Mouse (Mus musculus) embryonic facial prominence, embryonic 12.5 days (tissue): ENCODE data around the gene Fbrsl1. TPM values are rescaled to one million over a fixed set of nuclear protein-coding genes. Genes with fewer than 3 reads are reported as not detected.

ENCODE experiments used
- ATAC-seq: fragments of 200-750 bp; cut with Nextera tagmentation; 2 replicates; pipeline ENCODE4 v1.8.0; 2017; ENCODE audit not compliant: insufficient number of reproducible peaks, insufficient read depth, low FRiP score, low TSS enrichment
- H3K27ac ChIP-seq: fragments of 300-500 bp; sonication (generic); 2 replicates; pipeline ENCODE4 v1.5.1; 2016; ENCODE audit warnings: mild to moderate bottlenecking
- H3K27me3 ChIP-seq: fragments of 300-500 bp; sonication (generic); 2 replicates; pipeline ENCODE4 v1.6.1; 2016; ENCODE audit warnings: mild to moderate bottlenecking, moderate library complexity
- H3K36me3 ChIP-seq: fragments of 300-500 bp; sonication (generic); 2 replicates; pipeline ENCODE4 v1.6.1; 2016; ENCODE audit warnings: mild to moderate bottlenecking
- H3K4me1 ChIP-seq: fragments of 300-500 bp; sonication (generic); 2 replicates; pipeline ENCODE4 v1.6.1; 2016
- H3K4me2 ChIP-seq: fragments of 300-500 bp; sonication (generic); replicated peaks from 2 replicates; pipeline ENCODE4 v1.6.1; 2016; ENCODE audit warnings: mild to moderate bottlenecking, moderate library complexity
- H3K4me3 ChIP-seq: fragments of 300-500 bp; sonication (generic); 2 replicates; pipeline ENCODE4 v1.5.1; 2016; ENCODE audit warnings: mild to moderate bottlenecking
- H3K9ac ChIP-seq: fragments of 300-500 bp; sonication (generic); 2 replicates; pipeline ENCODE4 v1.6.1; 2016; ENCODE audit warnings: mild to moderate bottlenecking, moderate library complexity
- H3K9me3 ChIP-seq: fragments of 300-500 bp; sonication (generic); 2 replicates; pipeline ENCODE4 v1.6.1; 2016; ENCODE audit warnings: mild to moderate bottlenecking, moderate library complexity
- WGBS: fragments of 180-500 bp; shearing (Covaris S2); methylation state at CpG from one replicate; pipeline ENCODE4 v1.1.7; 2016; 5-methylcytosine and 5-hydroxymethylcytosine counted together
- polyA plus RNA-seq: library from polyadenylated mRNA; unstranded; fragments of >200 nt; fragmentation: Nextera tagmentation; extraction: Ambion mirVana; gene quantifications from 2 replicates; pipeline ENCODE4 v1.2.1, GENCODE M21; 2016

Fbrsl1 gene
- polyA plus RNA-seq, 1 experiment from 2014 or later = 25.4 TPM

DNA sequence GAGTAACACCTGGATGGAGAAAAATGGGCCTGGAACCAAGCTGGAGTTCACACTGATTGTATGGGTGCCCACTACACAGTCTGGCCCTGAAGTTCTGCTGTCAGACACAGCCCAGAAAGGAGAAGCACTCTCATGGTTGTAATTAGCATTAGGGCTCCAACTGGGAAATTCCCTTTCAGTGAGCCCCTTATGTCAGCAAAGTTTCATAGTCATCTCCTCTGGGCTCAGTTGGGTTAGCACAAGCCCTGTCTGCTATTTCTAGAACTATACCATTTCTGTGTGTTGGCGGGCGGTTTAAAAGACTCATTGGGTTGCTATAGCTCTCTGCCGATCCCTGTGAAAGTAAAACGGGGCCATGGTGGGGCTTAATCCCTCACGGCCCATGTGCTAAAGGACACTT is 24.1 kb downstream of the Fbrsl1 start:
- H3K9ac ChIP-seq = no peak overlapping the region
- H3K4me3 ChIP-seq = no peak overlapping the region

DNA sequence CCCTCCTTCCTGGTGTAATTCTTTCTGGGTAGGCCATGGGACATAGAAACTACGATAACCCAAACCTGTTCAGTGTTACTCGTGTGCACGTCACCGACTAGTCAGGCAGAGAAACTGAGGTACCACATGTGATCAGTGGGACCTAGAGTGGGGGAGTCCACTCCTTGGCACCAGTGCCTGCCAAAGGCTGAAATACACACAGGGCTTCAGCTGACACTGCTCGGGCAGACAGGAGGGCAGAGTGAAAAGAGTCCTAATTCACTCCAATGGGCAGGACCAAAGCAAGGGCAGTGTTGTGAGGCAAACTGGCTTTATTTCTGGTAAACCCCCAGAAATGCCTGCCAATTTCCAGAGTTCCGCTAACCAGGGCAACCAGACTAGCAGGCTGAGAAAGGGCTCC is 26.9 kb downstream of the Fbrsl1 start:
- Histone ChIP-seq H3K4me3 (no peak overlapping the region), H3K36me3 (no peaks in the 10 kb centered on the region), H3K27ac (no peak overlapping the region), H3K4me1 (peaks cover 9% of the 10 kb centered on the region; the same call in 1 of the 2 replicates), H3K4me2 (no peak overlapping the region), H3K9me3 (no peaks in the 10 kb centered on the region), H3K9ac (no peak overlapping the region), H3K27me3 (no peaks in the 10 kb centered on the region)
- ATAC-seq = no peak
- WGBS = 91% methylated on average over 6 of the region's 6 CpGs

More for the DNA sequence above, 24.1 kb downstream of the Fbrsl1 start:
- H3K4me1 ChIP-seq = no peaks in the 10 kb centered on the region
- no peak overlapping the region for H3K4me2 ChIP-seq
- no peak overlapping the region for H3K27ac ChIP-seq
- 91% methylated on average over 5 of the region's 5 CpGs for WGBS
- H3K36me3 ChIP-seq = no peaks in the 10 kb centered on the region
- no peaks in the 10 kb centered on the region for H3K27me3 ChIP-seq
- no peaks in the 10 kb centered on the region for H3K9me3 ChIP-seq
- ATAC-seq = no peak

DNA sequence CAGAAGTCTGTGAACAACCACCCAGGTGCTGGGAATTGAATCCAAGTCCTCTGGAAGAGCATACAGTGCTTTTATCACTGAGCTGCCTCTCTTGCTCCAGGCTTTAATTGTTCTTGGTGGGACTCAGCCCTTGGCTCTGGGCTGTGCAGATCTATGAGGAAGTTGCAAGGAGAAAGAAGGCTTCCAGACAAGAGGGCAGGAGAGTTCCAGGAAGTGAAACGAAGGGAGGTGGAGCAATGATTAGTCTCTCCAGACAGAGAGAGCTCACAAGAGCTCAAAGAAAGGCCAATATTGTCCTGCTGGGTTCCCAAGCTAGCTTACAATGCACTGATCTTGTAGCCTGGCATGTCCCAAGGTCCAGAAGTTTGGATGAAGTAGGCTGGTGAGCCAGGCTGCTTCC is 27.4 kb downstream of the Fbrsl1 start:
- no peak overlapping the region for H3K27ac ChIP-seq
- H3K27me3 ChIP-seq = no peaks in the 10 kb centered on the region
- WGBS = 50% methylated on average over 1 of the region's 1 CpGs
- no peak overlapping the region for H3K4me3 ChIP-seq
- no peak overlapping the region for H3K4me2 ChIP-seq
- H3K9ac ChIP-seq = no peak overlapping the region
- H3K4me1 ChIP-seq = peaks cover 9% of the 10 kb centered on the region; the same call in 1 of the 2 replicates
- ATAC-seq = no peak
- H3K36me3 ChIP-seq = 0 out of 2 replicates have a peak, but pooled peaks cover 1% of the 10 kb centered on the region
- no peaks in the 10 kb centered on the region for H3K9me3 ChIP-seq

DNA sequence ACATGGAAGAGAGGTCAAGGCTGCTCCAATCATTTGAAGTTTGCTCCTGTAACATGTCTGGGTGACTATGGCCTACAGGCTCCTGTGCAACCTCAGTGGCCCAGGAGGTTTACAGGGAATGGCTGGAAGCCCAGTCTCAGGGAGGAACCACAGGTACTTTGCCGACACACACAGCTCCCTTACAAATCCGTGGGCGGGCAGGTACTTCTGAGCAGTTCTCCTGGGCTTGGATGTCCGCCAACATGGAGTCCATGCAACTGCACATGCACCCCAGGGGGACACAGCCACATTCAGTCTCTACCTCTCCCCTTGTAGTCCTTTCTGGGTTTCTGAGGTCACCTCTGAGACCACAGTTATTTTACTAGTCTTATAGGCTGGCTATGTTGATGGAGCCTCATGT is 28.1 kb downstream of the Fbrsl1 start:
- no peaks in the 10 kb centered on the region for H3K9me3 ChIP-seq

DNA sequence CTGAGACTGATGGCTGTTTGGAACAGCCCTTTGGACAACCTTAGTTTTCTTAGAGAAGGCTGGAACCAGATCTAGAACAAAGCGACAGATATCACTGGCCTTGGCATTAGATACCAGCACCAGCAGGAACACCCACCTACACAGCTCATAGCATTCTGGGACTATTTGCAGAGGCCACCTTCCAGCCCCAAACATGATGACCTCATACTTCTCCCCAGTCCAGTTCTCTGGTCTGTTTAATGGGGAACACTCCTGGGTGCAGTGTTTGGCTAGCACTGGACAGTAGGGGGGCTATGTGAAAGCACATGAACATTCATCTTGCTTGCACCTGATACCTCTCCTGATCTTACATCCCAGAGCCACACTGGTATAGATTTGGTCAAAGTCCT is 29.8 kb downstream of the Fbrsl1 start:
- Histone ChIP-seq H3K27ac (no peak overlapping the region), H3K27me3 (no peaks in the 10 kb centered on the region), H3K4me3 (no peak overlapping the region), H3K4me2 (no peak overlapping the region), H3K9me3 (no peaks in the 10 kb centered on the region), H3K9ac (no peak overlapping the region), H3K36me3 (peaks cover 6% of the 10 kb centered on the region; the same call in 1 of the 2 replicates), H3K4me1 (peaks cover 9% of the 10 kb centered on the region; the same call in 1 of the 2 replicates)
- WGBS = 97% methylated on average over 1 of the region's 1 CpGs
- ATAC-seq = no peak

More for the DNA sequence above, 28.1 kb downstream of the Fbrsl1 start:
- Histone ChIP-seq H3K27ac (no peak overlapping the region), H3K4me3 (no peak overlapping the region), H3K27me3 (no peaks in the 10 kb centered on the region), H3K4me2 (no peak overlapping the region), H3K4me1 (peaks cover 9% of the 10 kb centered on the region; the same call in 1 of the 2 replicates), H3K36me3 (peaks cover 6% of the 10 kb centered on the region; the same call in 1 of the 2 replicates), H3K9ac (no peak overlapping the region)
- ATAC-seq = no peak
- WGBS = 93% methylated on average over 4 of the region's 4 CpGs

DNA sequence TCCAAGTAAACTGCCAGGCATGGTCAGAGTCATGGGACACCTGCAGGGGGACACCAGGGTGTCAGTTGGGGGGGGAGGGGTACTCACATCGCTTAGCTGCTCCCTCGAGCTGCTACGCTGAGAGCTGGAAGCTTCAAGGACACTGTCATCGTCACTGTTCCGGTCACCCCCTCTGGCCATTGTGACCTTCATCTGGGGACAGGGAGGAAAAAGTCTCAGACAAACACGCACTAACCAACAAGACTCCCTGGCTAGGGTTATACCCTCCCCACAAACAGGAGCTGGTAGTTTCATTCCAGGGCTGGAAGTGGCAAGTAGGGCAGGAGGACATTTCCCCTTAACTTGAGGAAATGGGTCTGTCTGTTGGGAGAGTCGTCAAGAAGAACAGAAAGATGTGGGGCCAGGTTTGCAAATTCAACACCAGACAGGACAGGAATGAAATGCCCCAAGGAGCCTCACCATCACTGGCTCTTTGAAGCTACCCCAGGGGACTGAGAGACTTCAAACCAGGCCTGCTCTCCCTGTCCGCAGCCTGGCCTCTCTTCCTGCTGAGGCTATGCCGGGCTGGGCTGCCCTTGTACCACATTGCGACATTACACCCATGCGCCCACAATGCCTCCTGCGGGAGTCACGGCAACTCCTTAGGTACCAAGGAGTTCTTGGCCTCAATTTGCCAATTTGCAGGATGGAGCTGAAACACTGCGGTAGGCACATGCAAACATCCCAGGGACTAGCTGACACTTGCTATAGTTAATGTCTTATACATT is 30.4 kb downstream of the Fbrsl1 start:
- H3K4me1 ChIP-seq = peaks cover 9% of the 10 kb centered on the region; the same call in 1 of the 2 replicates
- H3K4me3 ChIP-seq = no peak overlapping the region
- H3K27ac ChIP-seq = no peak overlapping the region
- WGBS = 49% methylated on average over 14 of the region's 14 CpGs
- H3K4me2 ChIP-seq = no peak overlapping the region
- H3K9me3 ChIP-seq = no peaks in the 10 kb centered on the region
- H3K27me3 ChIP-seq = no peaks in the 10 kb centered on the region
- ATAC-seq = no peak
- H3K9ac ChIP-seq = no peak overlapping the region
- H3K36me3 ChIP-seq = peaks cover 6% of the 10 kb centered on the region; the same call in 1 of the 2 replicates

DNA sequence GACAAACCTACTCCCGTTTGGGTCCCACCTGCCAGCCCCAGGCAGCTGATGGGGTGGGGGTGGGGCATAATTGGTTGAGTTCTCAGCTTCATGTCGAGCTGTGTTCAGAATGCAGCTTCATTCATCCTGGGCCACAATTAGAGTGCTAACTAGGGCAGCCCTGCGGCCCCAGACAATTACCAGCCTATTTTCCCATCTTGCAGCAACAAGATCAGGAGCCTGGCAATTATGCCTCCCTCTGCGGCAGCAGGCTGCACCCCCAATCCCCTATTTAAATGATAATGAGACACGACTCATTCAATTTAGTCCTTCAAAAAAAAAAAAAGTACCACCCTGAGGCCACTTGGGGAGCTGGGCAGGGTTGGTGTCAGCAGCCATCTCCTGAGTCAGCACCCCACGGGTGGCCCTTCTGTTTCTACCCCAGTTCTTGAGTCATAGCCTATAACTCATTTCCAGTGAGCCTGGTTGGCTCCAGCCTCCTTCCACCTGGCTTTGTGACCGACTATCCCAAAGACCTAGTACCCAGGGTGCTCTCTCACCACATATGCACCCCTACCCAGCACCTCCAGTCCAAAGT is 31.4 kb downstream of the Fbrsl1 start:
- peaks cover 9% of the 10 kb centered on the region; the same call in 1 of the 2 replicates for H3K4me1 ChIP-seq
- H3K4me2 ChIP-seq = no peak overlapping the region
- H3K27me3 ChIP-seq = no peaks in the 10 kb centered on the region
- 18% methylated on average over 7 of the region's 7 CpGs for WGBS
- H3K27ac ChIP-seq = peak overlapping the region; percentile 54; the same call in 1 of the 2 replicates
- H3K9me3 ChIP-seq = no peaks in the 10 kb centered on the region
- no peak overlapping the region for H3K9ac ChIP-seq
- no peak overlapping the region for H3K4me3 ChIP-seq
- ATAC-seq = no peak
- peaks cover 6% of the 10 kb centered on the region; the same call in 1 of the 2 replicates for H3K36me3 ChIP-seq

DNA sequence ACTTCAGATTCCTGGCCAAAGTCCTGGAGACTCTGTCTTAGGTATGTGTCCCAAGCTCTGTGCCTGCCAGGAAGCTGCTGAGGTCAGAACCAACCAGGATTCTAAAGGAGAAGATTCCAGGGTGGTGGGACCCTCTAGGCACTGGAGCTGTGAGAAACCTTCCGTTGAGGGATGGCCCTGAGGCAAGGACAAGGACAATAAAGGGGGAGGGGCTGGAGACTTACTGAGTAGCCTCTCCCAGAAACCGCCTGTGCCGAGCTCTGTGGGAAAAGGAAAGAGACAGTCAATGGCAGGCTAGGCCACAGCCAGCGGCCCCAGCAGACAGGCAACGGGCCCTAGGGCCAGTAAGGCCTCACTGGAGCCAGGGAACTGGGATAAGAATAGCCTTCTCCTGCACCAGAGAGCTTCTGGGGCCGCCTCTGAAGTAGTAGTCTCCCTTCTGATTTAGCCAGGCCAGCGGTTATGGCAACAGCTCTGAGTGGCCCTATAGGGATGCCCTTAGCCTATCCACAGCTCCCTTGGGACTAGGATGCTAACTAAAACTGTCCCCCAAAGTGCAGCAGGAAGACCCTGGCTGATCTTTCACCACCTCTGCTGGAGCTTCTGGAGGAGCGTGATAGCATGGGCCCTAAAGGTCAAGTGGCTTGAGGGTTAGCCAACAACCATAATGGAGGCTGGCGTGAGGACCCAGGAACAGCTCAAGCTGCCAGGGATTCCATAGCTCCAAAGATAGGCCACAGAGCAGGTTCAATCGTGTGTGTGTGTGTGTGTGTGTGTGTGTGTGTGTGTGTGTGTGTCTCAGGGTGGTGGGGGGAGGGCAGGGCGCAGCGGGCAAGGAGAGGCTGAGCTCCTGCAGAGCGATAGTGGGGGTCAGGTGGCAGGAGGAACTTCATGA is 32.2 kb downstream of the Fbrsl1 start:
- Histone ChIP-seq H3K9ac (no peak overlapping the region), H3K27me3 (no peaks in the 10 kb centered on the region), H3K9me3 (no peaks in the 10 kb centered on the region), H3K4me1 (peaks cover 9% of the 10 kb centered on the region; the same call in 1 of the 2 replicates), H3K4me3 (no peak overlapping the region), H3K27ac (peak overlapping the region; percentile 54; the same call in 1 of the 2 replicates), H3K4me2 (no peak overlapping the region), H3K36me3 (peaks cover 6% of the 10 kb centered on the region; the same call in 1 of the 2 replicates)
- ATAC-seq = no peak
- WGBS = 37% methylated on average over 13 of the region's 13 CpGs

DNA sequence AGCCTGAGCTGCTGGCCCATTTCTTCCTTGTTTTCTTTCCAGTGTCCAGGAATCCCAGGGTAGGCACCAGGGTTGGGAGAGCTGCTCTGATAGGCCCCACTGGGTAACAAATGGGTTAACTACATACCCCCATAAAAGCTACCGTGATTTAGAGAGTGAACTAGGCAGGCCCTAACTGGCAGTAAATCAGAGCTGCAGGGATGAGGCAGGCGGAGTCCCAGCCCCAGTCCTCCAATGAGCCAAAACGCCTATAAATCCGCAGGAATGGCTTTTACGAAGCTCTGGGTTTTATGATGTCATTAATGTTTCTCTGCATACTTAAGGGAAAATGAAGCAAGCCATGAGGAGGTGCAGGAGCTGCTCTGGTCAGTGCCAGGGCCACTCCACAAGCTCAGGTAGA is 33.3 kb downstream of the Fbrsl1 start:
- peaks cover 6% of the 10 kb centered on the region; the same call in 1 of the 2 replicates for H3K36me3 ChIP-seq
- H3K27ac ChIP-seq = no peak overlapping the region
- H3K4me3 ChIP-seq = no peak overlapping the region
- no peaks in the 10 kb centered on the region for H3K27me3 ChIP-seq
- peaks cover 9% of the 10 kb centered on the region; the same call in 1 of the 2 replicates for H3K4me1 ChIP-seq
- WGBS = 73% methylated on average over 5 of the region's 5 CpGs
- ATAC-seq = no peak
- H3K9me3 ChIP-seq = no peaks in the 10 kb centered on the region
- no peak overlapping the region for H3K4me2 ChIP-seq
- H3K9ac ChIP-seq = no peak overlapping the region

DNA sequence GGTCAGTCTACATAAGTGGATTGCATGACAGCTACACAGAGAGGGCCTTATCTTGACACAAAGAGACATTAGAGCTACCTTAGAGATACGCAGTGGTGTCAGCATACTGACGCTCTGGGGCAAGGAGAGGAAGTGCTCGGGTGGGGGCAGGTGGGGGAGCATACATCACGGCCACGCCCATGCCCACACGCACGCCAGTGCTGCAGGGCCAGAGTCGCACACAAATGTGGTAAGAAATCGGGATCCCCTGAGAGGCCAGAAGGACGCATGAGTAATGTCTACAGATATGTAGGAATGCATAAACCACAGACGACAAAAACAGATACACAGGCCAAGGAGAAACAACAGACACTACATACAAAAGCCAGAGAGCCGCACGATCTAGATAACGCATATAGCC is 35.3 kb downstream of the Fbrsl1 start:
- ATAC-seq = no peak
- Histone ChIP-seq H3K36me3 (peaks cover 6% of the 10 kb centered on the region; the same call in 1 of the 2 replicates), H3K27me3 (no peaks in the 10 kb centered on the region), H3K4me2 (no peak overlapping the region), H3K4me1 (peaks cover 9% of the 10 kb centered on the region; the same call in 1 of the 2 replicates), H3K4me3 (no peak overlapping the region), H3K27ac (no peak overlapping the region), H3K9ac (no peak overlapping the region), H3K9me3 (no peaks in the 10 kb centered on the region)
- WGBS = 87% methylated on average over 14 of the region's 14 CpGs

DNA sequence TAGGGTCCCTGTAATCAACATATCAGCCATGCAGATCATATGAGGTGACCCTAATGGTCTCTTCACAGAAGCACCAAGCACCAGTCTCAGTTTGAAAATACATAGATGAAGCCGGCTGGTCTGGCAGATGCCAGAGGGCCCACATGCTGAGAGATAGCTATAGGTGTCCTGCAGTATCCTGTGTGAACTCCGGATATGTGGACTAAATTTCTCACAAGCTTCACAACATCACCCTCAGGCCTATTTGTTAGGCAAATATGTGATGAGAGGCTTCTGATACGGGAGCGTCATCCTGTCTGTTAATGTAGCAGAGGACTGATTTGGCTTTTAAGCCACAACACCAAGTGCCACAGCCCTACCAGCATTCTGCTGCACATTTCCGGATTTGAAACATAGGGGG is 37.9 kb downstream of the Fbrsl1 start:
- H3K27ac ChIP-seq = no peak overlapping the region
- WGBS = 78% methylated on average over 5 of the region's 5 CpGs
- no peaks in the 10 kb centered on the region for H3K4me1 ChIP-seq
- H3K9me3 ChIP-seq = no peaks in the 10 kb centered on the region
- no peaks in the 10 kb centered on the region for H3K36me3 ChIP-seq
- H3K4me2 ChIP-seq = no peak overlapping the region
- H3K27me3 ChIP-seq = no peaks in the 10 kb centered on the region
- no peak overlapping the region for H3K4me3 ChIP-seq
- H3K9ac ChIP-seq = no peak overlapping the region
- no peak for ATAC-seq
